Comparison of ENCODE assay signal across 27 mouse cellular contexts in genomic region chr7:34218496-34218895, GRCm38 (mm10). TPM values are rescaled to one million over a fixed set of nuclear protein-coding genes. Genes with fewer than 3 reads are reported as not detected.
DNase-seq lines count a peak whose midpoint lies in the region; ATAC-seq and TF ChIP-seq lines count a peak whose summit lies in the region.
"Had no signal": no experiment of that assay in that cellular context is flagged by ENCODE, and none has a peak within 500 bp of the region (broad histone marks: within the 10 kb centered on the region; RNA-seq: fewer than 3 reads in every experiment).

No protein-coding gene starts in this region.

- no peaks in the 10 kb centered on the region for H3K9me3 ChIP-seq in intestine, embryonic 16.5 days (ENCODE audit: control insufficient read depth, low read length)
- H3K9me3 ChIP-seq in stomach, embryonic 16.5 days (replicated peaks; ENCODE audit: control insufficient read depth, low read length), result no peaks in the 10 kb centered on the region; the same call in 1 of the 2 replicates
- H3K9me3 ChIP-seq: embryonic facial prominence, embryonic 12.5 days; forebrain, embryonic 13.5 days; forebrain, embryonic 15.5 days; G1E had no signal

- H3K4me2 ChIP-seq in intestine, embryonic 16.5 days (ENCODE audit: low read depth, low read length), result no peak overlapping the region
- H3K4me2 ChIP-seq in stomach, embryonic 16.5 days (ENCODE audit: low read depth, low read length), result no peak overlapping the region
- H3K4me2 ChIP-seq: embryonic facial prominence, embryonic 12.5 days; forebrain, embryonic 13.5 days; forebrain, embryonic 15.5 days had no signal

- H3K9ac ChIP-seq in intestine, embryonic 16.5 days (ENCODE audit: low read depth, low read length), result no peak overlapping the region
- H3K9ac ChIP-seq in stomach, embryonic 16.5 days (ENCODE audit: low read length), result no peak overlapping the region
- H3K9ac ChIP-seq: embryonic facial prominence, embryonic 12.5 days; forebrain, embryonic 13.5 days; forebrain, embryonic 15.5 days had no signal

- peaks cover 19% of the 10 kb centered on the region for H3K36me3 ChIP-seq in intestine, embryonic 16.5 days (ENCODE audit: control insufficient read depth, insufficient read depth, low read length)
- peaks cover 25% of the 10 kb centered on the region for H3K36me3 ChIP-seq in stomach, embryonic 16.5 days (ENCODE audit: control insufficient read depth, insufficient read depth, low read length)

- peak overlapping the region; percentile 91 for H3K27ac ChIP-seq in gastrocnemius, adult 2 months
- H3K27ac ChIP-seq in intestine, embryonic 16.5 days (ENCODE audit: low read length), result no peak overlapping the region
- H3K27ac ChIP-seq in stomach, embryonic 16.5 days (ENCODE audit: low read length), result no peak overlapping the region
- H3K27ac ChIP-seq: embryonic facial prominence, embryonic 10.5 days; embryonic facial prominence, embryonic 12.5 days; forebrain, embryonic 13.5 days; forebrain, embryonic 15.5 days had no signal

- no peak for DNase-seq in gastrocnemius, adult 2 months
- DNase-seq in gastrocnemius, adult 8-10 months (ENCODE audit: low spot score in 2 of 2), result no peak
- DNase-seq in frontal cortex, postnatal 14 days (ENCODE audit: low spot score in 2 of 2), result no peak
- no peak for DNase-seq in lung, postnatal 10 days
- DNase-seq: adrenal gland, adult 8-10 months; adrenal gland, postnatal 14 days; adrenal gland, postnatal 36 days; B cell, adult 2 months; cerebellum, adult 11-12 months; cerebellum, adult 2 months; cerebellum, adult 9-10 months; cerebellum, postnatal 10 days; cerebellum, postnatal 25 days had no signal

- intact Hi-C loops in gastrocnemius, adult 2 months (cut with DNase I), result loop anchor here (10.0 kb wide), 1 partner anchor 426 kb away; no protein-coding TSS in a partner anchor

- 76% methylated on average over 1 of the region's 1 CpGs for WGBS in intestine, embryonic 16.5 days
- 72% methylated on average over 1 of the region's 1 CpGs for WGBS in stomach, embryonic 16.5 days

- TF ChIP-seq CTCF in gastrocnemius, adult 2 months (IDR thresholded peaks at IDR 0.05), result no peak

- H3K4me3 ChIP-seq in gastrocnemius, adult 2 months, result no peak overlapping the region
- no peak overlapping the region for H3K4me3 ChIP-seq in intestine, embryonic 16.5 days (ENCODE audit: low read length)
- H3K4me3 ChIP-seq in stomach, embryonic 16.5 days (replicated peaks; ENCODE audit: low read length), result no peak overlapping the region
- H3K4me3 ChIP-seq: embryonic facial prominence, embryonic 10.5 days; embryonic facial prominence, embryonic 12.5 days; forebrain, embryonic 13.5 days; forebrain, embryonic 15.5 days had no signal

- ATAC-seq in intestine, embryonic 16.5 days, result peak; percentile 53
- peak; percentile 4; the same call in 1 of the 2 replicates for ATAC-seq in stomach, embryonic 16.5 days (ENCODE audit: insufficient read depth, low FRiP score)
- ATAC-seq: activated CD4-positive, CD25-positive, alpha-beta regulatory T cell, adult 4 months; CD4-positive, CD25-positive, alpha-beta regulatory T cell, adult 4 months; forebrain, embryonic 13.5 days; forebrain, embryonic 15.5 days; Patski had no signal

- no peaks in the 10 kb centered on the region for H3K27me3 ChIP-seq in intestine, embryonic 16.5 days (replicated peaks; ENCODE audit: control insufficient read depth, insufficient read depth, low read length)
- H3K27me3 ChIP-seq in stomach, embryonic 16.5 days (ENCODE audit: control insufficient read depth, insufficient read depth, low read length), result no peaks in the 10 kb centered on the region
- H3K27me3 ChIP-seq: CH12.LX; embryonic facial prominence, embryonic 12.5 days; forebrain, embryonic 13.5 days; forebrain, embryonic 15.5 days; Patski had no signal

- H3K4me1 ChIP-seq in intestine, embryonic 16.5 days (ENCODE audit: control insufficient read depth, insufficient read depth, low read length), result 0 out of 2 replicates have a peak, but pooled peaks cover 5% of the 10 kb centered on the region
- no peaks in the 10 kb centered on the region for H3K4me1 ChIP-seq in stomach, embryonic 16.5 days (ENCODE audit: control insufficient read depth, insufficient read depth, low read length)
- H3K4me1 ChIP-seq: embryonic facial prominence, embryonic 10.5 days; embryonic facial prominence, embryonic 12.5 days; forebrain, embryonic 13.5 days; forebrain, embryonic 15.5 days had no signal

RNA-seq across cellular contexts. Expression of gene Gpi1, which starts 11.6 kb away (rescaled TPM):
- 1,000 to 10,000 TPM in 1 of 2 experiments, 100 to 1,000 TPM in 1; 882 to 1,223 TPM for total RNA-seq in gastrocnemius, adult 2 months (2021)
- total RNA-seq in gastrocnemius, adult 8-10 months (2022), result 1,000 to 10,000 TPM in 2 of 4 experiments, 100 to 1,000 TPM in 2; 941 to 1,057 (median 993) TPM
- 448 and 487 TPM in 2 replicates for polyA plus RNA-seq in intestine, embryonic 16.5 days (2015; fragmentation: Nextera tagmentation; extraction: Ambion mirVana)
- polyA plus RNA-seq in stomach, embryonic 16.5 days (2015; fragmentation: Nextera tagmentation; extraction: Ambion mirVana), result 347 and 352 TPM in 2 replicates

RNA-seq across cellular contexts. Expression of gene Pdcd2l, which starts 22.0 kb away (rescaled TPM):
- 10 to 100 TPM; 13.8 to 19.2 TPM for total RNA-seq in gastrocnemius, adult 2 months (2021)
- 10 to 100 TPM; 13.0 to 18.6 (median 16.9) TPM for total RNA-seq in gastrocnemius, adult 8-10 months (2022)
- polyA plus RNA-seq in intestine, embryonic 16.5 days (2015; fragmentation: Nextera tagmentation; extraction: Ambion mirVana), result 50.6 and 63.3 TPM in 2 replicates
- polyA plus RNA-seq in stomach, embryonic 16.5 days (2015; fragmentation: Nextera tagmentation; extraction: Ambion mirVana), result 53.6 and 54.8 TPM in 2 replicates

RNA-seq across cellular contexts. Expression of gene Gm6096, which starts 32.3 kb away (rescaled TPM):
- total RNA-seq in gastrocnemius, adult 2 months (2021), result not detected
- total RNA-seq in gastrocnemius, adult 8-10 months (2022), result not detected
- not detected in 2 replicates for polyA plus RNA-seq in intestine, embryonic 16.5 days (2015; fragmentation: Nextera tagmentation; extraction: Ambion mirVana)
- not detected in 2 replicates for polyA plus RNA-seq in stomach, embryonic 16.5 days (2015; fragmentation: Nextera tagmentation; extraction: Ambion mirVana)
- total RNA-seq: adrenal gland, adult 18-20 months; adrenal gland, adult 8-10 months; adrenal gland, postnatal 14 days; adrenal gland, postnatal 36 days; CH12.LX; G1E had no signal
- polyA plus RNA-seq: activated CD4-positive, CD25-positive, alpha-beta regulatory T cell, adult 4 months; cerebellum, adult 2 months; cortical plate, adult 2 months; embryonic facial prominence, embryonic 12.5 days; embryonic facial prominence, embryonic 14.5 days; forebrain, embryonic 13.5 days; forebrain, embryonic 15.5 days; G1E had no signal

RNA-seq across cellular contexts. Expression of gene Uba2, which starts 49.1 kb away (rescaled TPM):
- 10 to 100 TPM; 33.4 to 38.7 TPM for total RNA-seq in gastrocnemius, adult 2 months (2021)
- total RNA-seq in gastrocnemius, adult 8-10 months (2022), result 10 to 100 TPM; 33.2 to 42.5 (median 37.5) TPM
- 126 and 144 TPM in 2 replicates for polyA plus RNA-seq in intestine, embryonic 16.5 days (2015; fragmentation: Nextera tagmentation; extraction: Ambion mirVana)
- 161 and 165 TPM in 2 replicates for polyA plus RNA-seq in stomach, embryonic 16.5 days (2015; fragmentation: Nextera tagmentation; extraction: Ambion mirVana)
